Mouse (Mus musculus): ENCODE measurements around the gene Shox2. TPM values are rescaled to one million over a fixed set of nuclear protein-coding genes. Genes with fewer than 3 reads are reported as not detected.

Gene Shox2
- polyA plus RNA-seq (2012; rRNA removed), result 36.1 and 57.3 TPM in 2 replicates

- peak; percentile 73 for DNase-seq (ENCODE audit: low read depth)
- no peak for TF ChIP-seq POLR2A (IDR thresholded peaks at IDR 0.05; ENCODE audit: borderline replicate concordance, extremely low read depth, insufficient read depth, insufficient read length, poor library complexity, severe bottlenecking)
These were observed at the start of gene Shox2 for GRCm38 (mm10) chr3:66981706-66982105. Shox2 (minus strand) TSS chr3:66981771.

GRCm38 (mm10) chr3:66996820-66997219 lies 15.2 kb upstream of the Shox2 start:
- TF ChIP-seq POLR2A (IDR thresholded peaks at IDR 0.05; ENCODE audit: borderline replicate concordance, extremely low read depth, insufficient read depth, insufficient read length, poor library complexity, severe bottlenecking) (no peak), CTCF (IDR thresholded peaks at IDR 0.05; ENCODE audit: borderline replicate concordance, extremely low read depth, insufficient read depth, insufficient read length) (no peak)
- DNase-seq (ENCODE audit: low read depth), result no peak

- TF ChIP-seq CTCF (IDR thresholded peaks at IDR 0.05; ENCODE audit: borderline replicate concordance, extremely low read depth, insufficient read depth, insufficient read length) (no peak), POLR2A (IDR thresholded peaks at IDR 0.05; ENCODE audit: borderline replicate concordance, extremely low read depth, insufficient read depth, insufficient read length, poor library complexity, severe bottlenecking) (no peak)
- DNase-seq (ENCODE audit: low read depth), result no peak
These were observed 4.7 kb upstream of the Shox2 start for GRCm38 (mm10) chr3:66986287-66986560.

- peak; percentile 97 for DNase-seq (ENCODE audit: low read depth)
- TF ChIP-seq POLR2A (IDR thresholded peaks at IDR 0.05; ENCODE audit: borderline replicate concordance, extremely low read depth, insufficient read depth, insufficient read length, poor library complexity, severe bottlenecking) (no peak; the same call in 1 of the 2 replicates), CTCF (IDR thresholded peaks at IDR 0.05; ENCODE audit: borderline replicate concordance, extremely low read depth, insufficient read depth, insufficient read length) (no peak)
These were observed 4.1 kb upstream of the Shox2 start for GRCm38 (mm10) chr3:66985539-66986286.

- TF ChIP-seq POLR2A (IDR thresholded peaks at IDR 0.05; ENCODE audit: borderline replicate concordance, extremely low read depth, insufficient read depth, insufficient read length, poor library complexity, severe bottlenecking), result no peak
- no peak for TF ChIP-seq CTCF (IDR thresholded peaks at IDR 0.05; ENCODE audit: borderline replicate concordance, extremely low read depth, insufficient read depth, insufficient read length)
These were observed 1.9 kb upstream of the Shox2 start for GRCm38 (mm10) chr3:66983481-66983880.

GRCm38 (mm10) chr3:66982181-66982911 lies 775 bp upstream of the Shox2 start:
- TF ChIP-seq CTCF (IDR thresholded peaks at IDR 0.05; ENCODE audit: borderline replicate concordance, extremely low read depth, insufficient read depth, insufficient read length) (no peak), POLR2A (IDR thresholded peaks at IDR 0.05; ENCODE audit: borderline replicate concordance, extremely low read depth, insufficient read depth, insufficient read length, poor library complexity, severe bottlenecking) (no peak)
- DNase-seq (ENCODE audit: low read depth), result peak; percentile 77

More at GRCm38 (mm10) chr3:66983481-66983880, 1.9 kb upstream of the Shox2 start:
- DNase-seq (ENCODE audit: low read depth), result peak; percentile 31

- DNase-seq (ENCODE audit: low read depth), result peak; percentile 61
These were observed 390 bp downstream of the Shox2 start, which contains the start of gene Rsrc1 for GRCm38 (mm10) chr3:66981101-66981661. Rsrc1 (plus strand) TSS chr3:66981390.

GRCm38 (mm10) chr3:66980111-66980975 lies 1.2 kb downstream of the Shox2 start:
- TF ChIP-seq CTCF (IDR thresholded peaks at IDR 0.05; ENCODE audit: borderline replicate concordance, extremely low read depth, insufficient read depth, insufficient read length) (no peak), POLR2A (IDR thresholded peaks at IDR 0.05; ENCODE audit: borderline replicate concordance, extremely low read depth, insufficient read depth, insufficient read length, poor library complexity, severe bottlenecking) (no peak)
- DNase-seq (ENCODE audit: low read depth), result peak; percentile 45

More at GRCm38 (mm10) chr3:66981101-66981661, 390 bp downstream of the Shox2 start, which contains the start of gene Rsrc1:
- TF ChIP-seq CTCF (IDR thresholded peaks at IDR 0.05; ENCODE audit: borderline replicate concordance, extremely low read depth, insufficient read depth, insufficient read length), result no peak
- TF ChIP-seq POLR2A (IDR thresholded peaks at IDR 0.05; ENCODE audit: borderline replicate concordance, extremely low read depth, insufficient read depth, insufficient read length, poor library complexity, severe bottlenecking), result no peak

GRCm38 (mm10) chr3:66979491-66979890 lies 2.1 kb downstream of the Shox2 start:
- TF ChIP-seq CTCF (IDR thresholded peaks at IDR 0.05; ENCODE audit: borderline replicate concordance, extremely low read depth, insufficient read depth, insufficient read length), result no peak
- no peak for TF ChIP-seq POLR2A (IDR thresholded peaks at IDR 0.05; ENCODE audit: borderline replicate concordance, extremely low read depth, insufficient read depth, insufficient read length, poor library complexity, severe bottlenecking)
- peak; percentile 31 for DNase-seq (ENCODE audit: low read depth)

GRCm38 (mm10) chr3:66978457-66979381 lies 2.9 kb downstream of the Shox2 start:
- TF ChIP-seq CTCF (IDR thresholded peaks at IDR 0.05; ENCODE audit: borderline replicate concordance, extremely low read depth, insufficient read depth, insufficient read length) (no peak), POLR2A (IDR thresholded peaks at IDR 0.05; ENCODE audit: borderline replicate concordance, extremely low read depth, insufficient read depth, insufficient read length, poor library complexity, severe bottlenecking) (no peak)
- DNase-seq (ENCODE audit: low read depth), result peak; percentile 47

Measured in brain, embryonic 14.5 days (tissue).